Mouse (Mus musculus) urinary bladder, postnatal 10 days (tissue): ENCODE data around the gene Prmt9.

ENCODE experiments used
- DNase-seq: peaks from one replicate; pipeline ENCODE4 v3.0.0; 2022; ENCODE audit warnings: low spot score

Prmt9 gene

GRCm38 (mm10) chr8:77534358-77534992 is 14.7 kb upstream of the Prmt9 start:
- DNase-seq, result no peak

GRCm38 (mm10) chr8:77535026-77535595 is 14.1 kb upstream of the Prmt9 start:
- DNase-seq, result no peak

GRCm38 (mm10) chr8:77536821-77537220 is 12.4 kb upstream of the Prmt9 start:
- DNase-seq, result no peak

- no peak for DNase-seq
Observed at GRCm38 (mm10) chr8:77538256-77538655, 10.9 kb upstream of the Prmt9 start.

- DNase-seq, result no peak
Observed at GRCm38 (mm10) chr8:77543152-77543777, 5.9 kb upstream of the Prmt9 start.

GRCm38 (mm10) chr8:77544428-77544827 is 4.8 kb upstream of the Prmt9 start:
- DNase-seq, result no peak

GRCm38 (mm10) chr8:77545616-77546015 is 3.6 kb upstream of the Prmt9 start:
- DNase-seq, result no peak

GRCm38 (mm10) chr8:77549881-77550580 is 834 bp downstream of the Prmt9 start:
- no peak for DNase-seq

- no peak for DNase-seq
Observed at GRCm38 (mm10) chr8:77552491-77552890, 3.3 kb downstream of the Prmt9 start.

- DNase-seq, result no peak
Observed at GRCm38 (mm10) chr8:77561441-77561840, 12.2 kb downstream of the Prmt9 start.

- DNase-seq, result no peak
Observed at GRCm38 (mm10) chr8:77574229-77574628, 25.0 kb downstream of the Prmt9 start.

- DNase-seq, result no peak
Observed at GRCm38 (mm10) chr8:77577674-77578073, 28.5 kb downstream of the Prmt9 start.

GRCm38 (mm10) chr8:77584174-77584573 is 35.0 kb downstream of the Prmt9 start:
- no peak for DNase-seq

GRCm38 (mm10) chr8:77609621-77610020 is 60.4 kb downstream of the Prmt9 start:
- no peak for DNase-seq

- peak; percentile 92 for DNase-seq
Observed at GRCm38 (mm10) chr8:77610374-77610969, 61.3 kb downstream of the Prmt9 start, which contains the start of gene Tmem184c. Gene Tmem184c, minus strand, starts transcription at chr8:77610698.

- no peak for DNase-seq
Observed at GRCm38 (mm10) chr8:77617916-77618315, 68.7 kb downstream of the Prmt9 start.

- no peak for DNase-seq
Observed at GRCm38 (mm10) chr8:77623677-77624209, 74.5 kb downstream of the Prmt9 start.

GRCm38 (mm10) chr8:77629858-77630537 is 80.8 kb downstream of the Prmt9 start:
- DNase-seq, result peak; percentile 47

GRCm38 (mm10) chr8:77630691-77631090 is 81.5 kb downstream of the Prmt9 start:
- DNase-seq, result no peak
